Mouse (Mus musculus): ENCODE results near the gene Mitd1. TPM values are rescaled to one million over a fixed set of nuclear protein-coding genes. Genes with fewer than 3 reads are reported as not detected.
A peak's percentile ranks its signal among the peaks of the same experiment; 100 is the strongest.

Mitd1 gene
- polyA plus RNA-seq (2016; fragmentation: Nextera tagmentation; extraction: Ambion mirVana): 19.8 and 24.2 TPM in 2 replicates

- peaks cover 21% of the 10 kb centered on the region for H3K4me1 ChIP-seq (replicated peaks)
- H3K36me3 ChIP-seq: peaks cover 16% of the 10 kb centered on the region
- peak within 1 kb of the TSS; percentile 75 for H3K4me3 ChIP-seq
- under 1% methylated on average over 41 of the region's 41 CpGs for WGBS
- H3K27ac ChIP-seq: peak within 1 kb of the TSS; percentile 85
- DNase-seq (ENCODE audit: low spot score): peak; percentile 90
- H3K27me3 ChIP-seq (ENCODE audit: insufficient read depth, poor library complexity, severe bottlenecking): no peaks in the 10 kb centered on the region
- no peaks in the 10 kb centered on the region for H3K9me3 ChIP-seq
Observed at GRCm38 (mm10) chr1:37890025-37890652, at the start of gene Mitd1, which contains the start of gene Mrpl30. Mitd1 (minus strand) TSS chr1:37890411. Mrpl30 (plus strand) TSS chr1:37890477.

- 25% methylated on average over 3 of the region's 3 CpGs for WGBS
- Histone ChIP-seq H3K4me3 (no peak overlapping the region), H3K9me3 (no peaks in the 10 kb centered on the region), H3K27me3 (ENCODE audit: insufficient read depth, poor library complexity, severe bottlenecking) (no peaks in the 10 kb centered on the region), H3K27ac (no peak overlapping the region), H3K4me1 (replicated peaks) (no peaks in the 10 kb centered on the region), H3K36me3 (no peaks in the 10 kb centered on the region)
- DNase-seq (ENCODE audit: low spot score): no peak
Observed at GRCm38 (mm10) chr1:37931806-37932205, 41.6 kb upstream of the Mitd1 start.

GRCm38 (mm10) chr1:37925971-37926370, 35.8 kb upstream of the Mitd1 start:
- Histone ChIP-seq H3K4me1 (replicated peaks) (no peaks in the 10 kb centered on the region), H3K4me3 (no peak overlapping the region), H3K27ac (no peak overlapping the region), H3K9me3 (no peaks in the 10 kb centered on the region), H3K36me3 (no peaks in the 10 kb centered on the region), H3K27me3 (ENCODE audit: insufficient read depth, poor library complexity, severe bottlenecking) (no peaks in the 10 kb centered on the region)
- 85% methylated on average over 8 of the region's 8 CpGs for WGBS
- no peak for DNase-seq (ENCODE audit: low spot score)

GRCm38 (mm10) chr1:37922536-37922935, 32.3 kb upstream of the Mitd1 start:
- no peaks in the 10 kb centered on the region for H3K9me3 ChIP-seq
- no peaks in the 10 kb centered on the region for H3K4me1 ChIP-seq (replicated peaks)
- no peak overlapping the region for H3K27ac ChIP-seq
- no peak overlapping the region for H3K4me3 ChIP-seq
- no peak for DNase-seq (ENCODE audit: low spot score)
- no peaks in the 10 kb centered on the region for H3K36me3 ChIP-seq
- 51% methylated on average over 8 of the region's 8 CpGs for WGBS
- no peaks in the 10 kb centered on the region for H3K27me3 ChIP-seq (ENCODE audit: insufficient read depth, poor library complexity, severe bottlenecking)

GRCm38 (mm10) chr1:37918096-37918495, 27.9 kb upstream of the Mitd1 start:
- H3K27me3 ChIP-seq (ENCODE audit: insufficient read depth, poor library complexity, severe bottlenecking): no peaks in the 10 kb centered on the region
- no peaks in the 10 kb centered on the region for H3K4me1 ChIP-seq (replicated peaks)
- WGBS: 86% methylated on average over 6 of the region's 6 CpGs
- no peak for DNase-seq (ENCODE audit: low spot score)
- no peak overlapping the region for H3K4me3 ChIP-seq
- no peak overlapping the region for H3K27ac ChIP-seq
- H3K9me3 ChIP-seq: no peaks in the 10 kb centered on the region
- H3K36me3 ChIP-seq: no peaks in the 10 kb centered on the region

- H3K27me3 ChIP-seq (ENCODE audit: insufficient read depth, poor library complexity, severe bottlenecking): no peaks in the 10 kb centered on the region
- H3K36me3 ChIP-seq: no peaks in the 10 kb centered on the region
- no peaks in the 10 kb centered on the region for H3K4me1 ChIP-seq (replicated peaks)
- no peaks in the 10 kb centered on the region for H3K9me3 ChIP-seq
- H3K27ac ChIP-seq: no peak overlapping the region
- no peak overlapping the region for H3K4me3 ChIP-seq
- DNase-seq (ENCODE audit: low spot score): no peak
- 85% methylated on average over 13 of the region's 13 CpGs for WGBS
Observed at GRCm38 (mm10) chr1:37917666-37918065, 27.5 kb upstream of the Mitd1 start.

- H3K4me1 ChIP-seq (replicated peaks): no peaks in the 10 kb centered on the region
- 78% methylated on average over 5 of the region's 5 CpGs for WGBS
- no peaks in the 10 kb centered on the region for H3K9me3 ChIP-seq
- no peaks in the 10 kb centered on the region for H3K36me3 ChIP-seq
- H3K4me3 ChIP-seq: no peak within 1 kb of the TSS
- H3K27me3 ChIP-seq (ENCODE audit: insufficient read depth, poor library complexity, severe bottlenecking): no peaks in the 10 kb centered on the region
- DNase-seq (ENCODE audit: low spot score): no peak
- no peak within 1 kb of the TSS for H3K27ac ChIP-seq
Observed at GRCm38 (mm10) chr1:37916393-37916792, 26.2 kb upstream of the Mitd1 start, which contains the start of gene Lyg2. Lyg2 (minus strand) TSS chr1:37916493.

- H3K4me3 ChIP-seq: no peak overlapping the region
- 85% methylated on average over 2 of the region's 2 CpGs for WGBS
- no peaks in the 10 kb centered on the region for H3K4me1 ChIP-seq (replicated peaks)
- no peaks in the 10 kb centered on the region for H3K27me3 ChIP-seq (ENCODE audit: insufficient read depth, poor library complexity, severe bottlenecking)
- H3K9me3 ChIP-seq: no peaks in the 10 kb centered on the region
- H3K36me3 ChIP-seq: no peaks in the 10 kb centered on the region
- DNase-seq (ENCODE audit: low spot score): no peak
- H3K27ac ChIP-seq: no peak overlapping the region
Observed at GRCm38 (mm10) chr1:37912751-37913150, 22.5 kb upstream of the Mitd1 start.

GRCm38 (mm10) chr1:37903178-37903577, 13.0 kb upstream of the Mitd1 start:
- peaks cover 26% of the 10 kb centered on the region for H3K36me3 ChIP-seq
- 38% methylated on average over 6 of the region's 6 CpGs for WGBS

GRCm38 (mm10) chr1:37900288-37900687, 10.1 kb upstream of the Mitd1 start:
- Histone ChIP-seq H3K27ac (no peak overlapping the region), H3K36me3 (peaks cover 55% of the 10 kb centered on the region), H3K4me1 (replicated peaks) (no peaks in the 10 kb centered on the region), H3K4me3 (no peak overlapping the region), H3K9me3 (no peaks in the 10 kb centered on the region), H3K27me3 (ENCODE audit: insufficient read depth, poor library complexity, severe bottlenecking) (no peaks in the 10 kb centered on the region)
- 54% methylated on average over 6 of the region's 6 CpGs for WGBS
- DNase-seq (ENCODE audit: low spot score): no peak

More at GRCm38 (mm10) chr1:37903178-37903577, 13.0 kb upstream of the Mitd1 start:
- no peak overlapping the region for H3K27ac ChIP-seq
- no peaks in the 10 kb centered on the region for H3K4me1 ChIP-seq (replicated peaks)
- H3K27me3 ChIP-seq (ENCODE audit: insufficient read depth, poor library complexity, severe bottlenecking): no peaks in the 10 kb centered on the region
- no peaks in the 10 kb centered on the region for H3K9me3 ChIP-seq
- DNase-seq (ENCODE audit: low spot score): peak; percentile 21
- H3K4me3 ChIP-seq: no peak overlapping the region

- H3K36me3 ChIP-seq: peaks cover 59% of the 10 kb centered on the region
- WGBS: 86% methylated on average over 4 of the region's 4 CpGs
Observed at GRCm38 (mm10) chr1:37899816-37900215, 9.6 kb upstream of the Mitd1 start.

GRCm38 (mm10) chr1:37894606-37895005, 4.4 kb upstream of the Mitd1 start:
- no peaks in the 10 kb centered on the region for H3K27me3 ChIP-seq (ENCODE audit: insufficient read depth, poor library complexity, severe bottlenecking)
- H3K9me3 ChIP-seq: no peaks in the 10 kb centered on the region
- H3K4me1 ChIP-seq (replicated peaks): peaks cover 14% of the 10 kb centered on the region
- H3K27ac ChIP-seq: no peak overlapping the region
- peaks cover 60% of the 10 kb centered on the region for H3K36me3 ChIP-seq
- DNase-seq (ENCODE audit: low spot score): no peak
- no peak overlapping the region for H3K4me3 ChIP-seq

More at GRCm38 (mm10) chr1:37899816-37900215, 9.6 kb upstream of the Mitd1 start:
- Histone ChIP-seq H3K4me3 (no peak overlapping the region), H3K4me1 (replicated peaks) (no peaks in the 10 kb centered on the region), H3K27me3 (ENCODE audit: insufficient read depth, poor library complexity, severe bottlenecking) (no peaks in the 10 kb centered on the region), H3K27ac (no peak overlapping the region), H3K9me3 (no peaks in the 10 kb centered on the region)
- no peak for DNase-seq (ENCODE audit: low spot score)

- Histone ChIP-seq H3K4me3 (peak overlapping the region; percentile 75), H3K36me3 (peaks cover 28% of the 10 kb centered on the region), H3K27me3 (ENCODE audit: insufficient read depth, poor library complexity, severe bottlenecking) (no peaks in the 10 kb centered on the region), H3K27ac (no peak overlapping the region), H3K9me3 (no peaks in the 10 kb centered on the region), H3K4me1 (replicated peaks) (peaks cover 21% of the 10 kb centered on the region)
- WGBS: 80% methylated on average over 3 of the region's 3 CpGs
- DNase-seq (ENCODE audit: low spot score): no peak
Observed at GRCm38 (mm10) chr1:37891400-37891799, 1.2 kb upstream of the Mitd1 start.

Measured in hindbrain, embryonic 10.5 days (tissue).